Mouse (Mus musculus) hindbrain, postnatal 0 days (tissue): Measurements from ENCODE around the gene Nup62. TPM values are rescaled to one million over a fixed set of nuclear protein-coding genes. Genes with fewer than 3 reads are reported as not detected.

ENCODE experiments used
- ATAC-seq: fragments of 200-750 bp; cut with Nextera tagmentation; 2 replicates; pipeline ENCODE4 v1.8.0; 2017; ENCODE audit warnings: mild to moderate bottlenecking, moderate TSS enrichment, moderate library complexity
- DNase-seq: peaks from one replicate; pipeline ENCODE4 v3.0.0-alpha.2; 2015; ENCODE audit warnings: low spot score
- H3K27ac ChIP-seq: fragments of 300-500 bp; sonication (generic); 2 replicates; pipeline ENCODE4 v1.5.1; 2014; ENCODE audit warnings: mild to moderate bottlenecking
- H3K27me3 ChIP-seq: fragments of 300-500 bp; sonication (generic); 2 replicates; pipeline ENCODE4 v1.6.1; 2014; ENCODE audit warnings: low read length, mixed read lengths; ENCODE audit not compliant: insufficient read depth
- H3K36me3 ChIP-seq: fragments of 300-500 bp; sonication (generic); 2 replicates; pipeline ENCODE4 v1.6.1; 2014; ENCODE audit warnings: low read length, mixed read lengths; ENCODE audit not compliant: insufficient read depth
- H3K4me1 ChIP-seq: fragments of 300-500 bp; sonication (generic); 2 replicates; pipeline ENCODE4 v1.6.1; 2014; ENCODE audit warnings: antibody characterized with exemption, low read length, mixed read lengths; ENCODE audit not compliant: insufficient read depth
- H3K4me2 ChIP-seq: fragments of 300-500 bp; sonication (generic); 2 replicates; pipeline ENCODE4 v1.6.1; 2014; ENCODE audit warnings: low read depth, mild to moderate bottlenecking, low read length, moderate library complexity, mixed read lengths
- H3K4me3 ChIP-seq: fragments of 300-500 bp; sonication (generic); 2 replicates; pipeline ENCODE4 v1.5.1; 2014; ENCODE audit warnings: low read length
- H3K9ac ChIP-seq: fragments of 300-500 bp; sonication (generic); replicated peaks from 2 replicates; pipeline ENCODE4 v1.6.1; 2014; ENCODE audit warnings: mild to moderate bottlenecking, low read length, moderate library complexity, mixed read lengths
- H3K9me3 ChIP-seq: fragments of 300-500 bp; sonication (generic); 2 replicates; pipeline ENCODE4 v1.6.1; 2016; ENCODE audit warnings: low read length, mixed read lengths
- CTCF ChIP-seq: IDR thresholded peaks from 2 replicates; pipeline ENCODE4 v1.5.1; 2016; ENCODE audit warnings: antibody characterized with exemption, control low read depth, low read depth
- WGBS: fragments of 180-500 bp; shearing (Covaris S2); extraction: QIAGEN DNeasy Blood & Tissue Kit; methylation state at CpG from one replicate; pipeline ENCODE4 v1.1.7; 2014; 5-methylcytosine and 5-hydroxymethylcytosine counted together
- polyA plus RNA-seq: library from polyadenylated mRNA; unstranded; fragments of >200 nt; fragmentation: Nextera tagmentation; extraction: Ambion mirVana; gene quantifications from 2 replicates; pipeline ENCODE4 v1.2.1, GENCODE M21; 2015
- total RNA-seq: library from RNA; depleted of rRNA; stranded (reverse); fragments of >200 nt; gene quantifications from 2 replicates; pipeline ENCODE4 v1.2.3, GENCODE M21; 2014

Nup62 gene
- total and polyA plus RNA-seq, 2 experiments from 2014 or later = 46.4 to 67.0 TPM

GRCm38 (mm10) chr7:44856265-44856916 lies 40.5 kb downstream of the Nup62 start:
- peaks cover 13% of the 10 kb centered on the region for H3K36me3 ChIP-seq
- peak overlapping the region; percentile 66 for H3K4me2 ChIP-seq
- TF ChIP-seq CTCF = no peak
- peak overlapping the region; percentile 90 for H3K27ac ChIP-seq
- no peak for ATAC-seq
- no peaks in the 10 kb centered on the region for H3K9me3 ChIP-seq
- H3K4me3 ChIP-seq = peak overlapping the region; percentile 57
- no peak for DNase-seq
- H3K27me3 ChIP-seq = no peaks in the 10 kb centered on the region
- WGBS = 66% methylated on average over 9 of the region's 9 CpGs
- peaks cover 12% of the 10 kb centered on the region for H3K4me1 ChIP-seq
- no peak overlapping the region; the same call in 1 of the 2 replicates for H3K9ac ChIP-seq

DNA sequence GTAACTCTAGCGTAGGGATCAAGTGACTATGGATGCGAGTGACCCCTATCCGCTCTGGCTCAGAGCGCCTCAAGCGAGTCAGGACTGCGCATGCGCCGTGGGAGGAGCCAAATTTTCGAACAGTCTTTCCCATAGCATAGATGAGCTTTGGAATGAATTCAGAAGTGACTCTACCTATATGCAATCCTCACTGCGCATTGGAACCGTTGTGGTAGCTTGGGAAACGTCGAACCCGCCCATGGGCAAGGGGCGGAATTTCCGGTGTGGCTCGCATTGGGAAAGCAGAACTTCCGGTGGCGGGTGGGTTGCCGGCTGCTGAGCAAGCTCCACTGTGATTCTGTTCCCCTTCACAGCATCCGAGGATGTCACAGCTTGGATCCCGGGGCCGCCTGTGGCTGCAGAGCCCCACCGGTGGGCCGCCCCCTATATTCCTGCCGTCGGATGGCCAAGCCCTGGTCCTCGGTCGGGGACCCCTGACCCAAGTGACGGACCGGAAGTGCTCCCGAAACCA lies 41.2 kb downstream of the Nup62 start, which contains the start of gene Pnkp:
Gene Pnkp (plus strand): TSS at position 98 of the 511 bp plus-strand sequence.
- Histone ChIP-seq H3K4me2 (peak within 1 kb of the TSS; percentile 66), H3K27ac (peak within 1 kb of the TSS; percentile 90), H3K9ac (peak within 1 kb of the TSS; percentile 70), H3K4me3 (peak within 1 kb of the TSS; percentile 57), H3K4me1 (peaks cover 12% of the 10 kb centered on the region), H3K9me3 (no peaks in the 10 kb centered on the region), H3K27me3 (no peaks in the 10 kb centered on the region), H3K36me3 (peaks cover 9% of the 10 kb centered on the region; the same call in 1 of the 2 replicates)
- DNase-seq = peak; percentile 95
- TF ChIP-seq CTCF = peak; percentile 36
- WGBS = under 1% methylated on average over 32 of the region's 32 CpGs
- ATAC-seq = peak; percentile 77

DNA sequence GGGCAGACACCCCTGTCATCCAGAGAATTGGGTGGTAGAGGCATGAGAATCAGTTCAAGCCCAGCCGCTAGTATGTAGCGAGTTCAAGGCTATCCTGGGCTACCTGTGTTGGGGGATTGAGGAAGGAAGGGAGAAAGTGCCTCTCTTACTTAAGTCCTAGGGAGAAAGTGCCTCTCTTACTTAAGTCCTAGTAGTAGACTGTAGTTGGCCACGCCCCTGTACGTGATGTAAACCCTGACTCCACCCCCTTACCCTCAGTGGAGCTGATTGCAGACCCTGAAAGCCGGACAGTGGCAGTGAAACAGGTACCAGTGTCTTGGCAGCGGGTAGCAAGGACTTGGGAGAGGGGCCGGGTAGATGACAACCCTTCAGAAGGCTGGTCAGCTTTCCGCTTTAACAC lies 42.0 kb downstream of the Nup62 start:
- peak overlapping the region; percentile 66 for H3K4me2 ChIP-seq
- TF ChIP-seq CTCF = no peak
- H3K36me3 ChIP-seq = peaks cover 12% of the 10 kb centered on the region
- peak overlapping the region; percentile 57 for H3K4me3 ChIP-seq
- peak overlapping the region; percentile 90 for H3K27ac ChIP-seq
- DNase-seq (peak; percentile 42), ATAC-seq (no peak)
- H3K4me1 ChIP-seq = peaks cover 12% of the 10 kb centered on the region
- WGBS = 32% methylated on average over 8 of the region's 8 CpGs
- H3K9ac ChIP-seq = peak overlapping the region; percentile 70
- no peaks in the 10 kb centered on the region for H3K27me3 ChIP-seq
- H3K9me3 ChIP-seq = no peaks in the 10 kb centered on the region

DNA sequence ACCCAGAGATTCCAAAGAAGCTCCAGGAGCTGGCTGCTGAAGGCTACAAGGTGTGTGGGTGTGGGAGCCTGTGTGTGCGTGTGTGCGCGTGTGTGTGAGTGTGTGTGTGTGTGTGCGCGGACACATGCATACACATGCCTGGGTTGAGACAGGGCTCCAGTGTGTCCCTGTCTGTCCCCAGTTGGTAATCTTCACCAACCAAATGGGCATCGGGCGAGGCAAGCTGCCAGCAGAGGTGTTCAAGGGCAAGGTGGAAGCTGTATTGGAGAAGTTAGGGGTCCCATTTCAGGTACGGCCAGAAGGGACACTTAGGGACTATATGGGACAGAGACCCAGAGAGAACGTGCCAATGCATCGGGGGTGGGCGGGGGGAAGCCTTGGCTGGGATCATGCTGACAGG lies 44.0 kb downstream of the Nup62 start:
- Histone ChIP-seq H3K27ac (no peak overlapping the region), H3K4me2 (no peak overlapping the region), H3K27me3 (no peaks in the 10 kb centered on the region), H3K9me3 (no peaks in the 10 kb centered on the region), H3K36me3 (peaks cover 27% of the 10 kb centered on the region), H3K4me1 (peaks cover 12% of the 10 kb centered on the region), H3K9ac (no peak overlapping the region), H3K4me3 (no peak overlapping the region)
- no peak for DNase-seq
- TF ChIP-seq CTCF = no peak
- 88% methylated on average over 11 of the region's 11 CpGs for WGBS
- no peak for ATAC-seq

- peak; percentile 87 for DNase-seq
- H3K27ac ChIP-seq = peak overlapping the region; percentile 36; the same call in 1 of the 2 replicates
- H3K9ac ChIP-seq = no peak overlapping the region
- peak; percentile 94 for TF ChIP-seq CTCF
- H3K4me1 ChIP-seq = peaks cover 7% of the 10 kb centered on the region
- H3K27me3 ChIP-seq = no peaks in the 10 kb centered on the region
- no peaks in the 10 kb centered on the region for H3K9me3 ChIP-seq
- ATAC-seq = peak; percentile 48
- H3K36me3 ChIP-seq = peaks cover 27% of the 10 kb centered on the region
- WGBS = 51% methylated on average over 22 of the region's 22 CpGs
- no peak overlapping the region for H3K4me2 ChIP-seq
- no peak overlapping the region for H3K4me3 ChIP-seq
These were observed 44.9 kb downstream of the Nup62 start for GRCm38 (mm10) chr7:44860576-44861428.

DNA sequence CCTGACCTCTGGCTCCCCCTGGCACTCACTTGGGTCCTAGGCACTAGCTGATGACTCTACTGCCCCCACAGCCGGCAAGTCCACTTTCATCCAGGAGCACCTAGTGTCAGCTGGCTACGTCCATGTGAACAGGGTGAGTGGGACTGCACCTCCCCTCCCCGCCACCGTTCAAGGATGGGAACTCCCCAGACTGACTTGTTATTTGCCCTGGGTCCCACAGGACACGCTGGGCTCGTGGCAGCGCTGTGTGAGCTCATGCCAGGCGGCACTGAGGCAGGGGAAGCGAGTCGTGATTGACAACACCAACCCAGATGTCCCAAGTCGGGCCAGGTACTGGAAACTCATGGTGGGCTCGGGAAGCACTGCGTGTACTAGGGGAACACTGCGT lies 45.5 kb downstream of the Nup62 start:
- H3K27me3 ChIP-seq = no peaks in the 10 kb centered on the region
- peaks cover 27% of the 10 kb centered on the region for H3K36me3 ChIP-seq
- ATAC-seq (no peak), DNase-seq (no peak)
- 0 out of 2 replicates have a peak, but pooled peaks have one; percentile 13 for TF ChIP-seq CTCF
- no peak overlapping the region for H3K4me3 ChIP-seq
- H3K9me3 ChIP-seq = no peaks in the 10 kb centered on the region
- peak overlapping the region; percentile 36; the same call in 1 of the 2 replicates for H3K27ac ChIP-seq
- WGBS = 70% methylated on average over 14 of the region's 14 CpGs
- H3K4me1 ChIP-seq = peaks cover 13% of the 10 kb centered on the region
- H3K4me2 ChIP-seq = no peak overlapping the region
- H3K9ac ChIP-seq = no peak overlapping the region
